Mouse (Mus musculus): ENCODE measurements at regions not wholly inside any gene's neighbourhood (a gene's known extent, or its start where the extent isn't known, plus 50 kb on each side); places are given as distances from the start of the nearest gene placed in this dataset.

GRCm38 (mm10) chr10:25619702-25620101, 83.6 kb upstream of the Smlr1 start:
- Histone ChIP-seq H3K9me3 (ENCODE audit: control insufficient read depth) (no peaks in the 10 kb centered on the region), H3K27ac (ENCODE audit: low read depth, low read length) (no peak overlapping the region), H3K27me3 (replicated peaks; ENCODE audit: control insufficient read depth, insufficient read depth, low read length) (no peaks in the 10 kb centered on the region), H3K4me1 (replicated peaks; ENCODE audit: control insufficient read depth, insufficient read depth, low read length) (no peaks in the 10 kb centered on the region), H3K4me2 (replicated peaks; ENCODE audit: low read depth) (no peak overlapping the region), H3K9ac (ENCODE audit: low read depth, low read length) (no peak overlapping the region), H3K4me3 (ENCODE audit: low read depth, low read length) (no peak overlapping the region), H3K36me3 (ENCODE audit: control insufficient read depth, insufficient read depth) (no peaks in the 10 kb centered on the region)
- ATAC-seq: no peak
- TF ChIP-seq CTCF (IDR thresholded peaks at IDR 0.05; ENCODE audit: low read depth): no peak
- WGBS: 89% methylated on average over 2 of the region's 2 CpGs

GRCm38 (mm10) chr10:25601471-25601870, 65.4 kb upstream of the Smlr1 start:
- Histone ChIP-seq H3K36me3 (ENCODE audit: control insufficient read depth, insufficient read depth) (no peaks in the 10 kb centered on the region), H3K9ac (ENCODE audit: low read depth, low read length) (no peak overlapping the region), H3K4me3 (ENCODE audit: low read depth, low read length) (no peak overlapping the region), H3K27me3 (replicated peaks; ENCODE audit: control insufficient read depth, insufficient read depth, low read length) (no peaks in the 10 kb centered on the region), H3K27ac (ENCODE audit: low read depth, low read length) (no peak overlapping the region), H3K9me3 (ENCODE audit: control insufficient read depth) (no peaks in the 10 kb centered on the region), H3K4me1 (replicated peaks; ENCODE audit: control insufficient read depth, insufficient read depth, low read length) (no peaks in the 10 kb centered on the region), H3K4me2 (replicated peaks; ENCODE audit: low read depth) (no peak overlapping the region)
- ATAC-seq: no peak
- no peak for TF ChIP-seq CTCF (IDR thresholded peaks at IDR 0.05; ENCODE audit: low read depth)
- 92% methylated on average over 2 of the region's 2 CpGs for WGBS

- no peak for ATAC-seq
- Histone ChIP-seq H3K9me3 (ENCODE audit: control insufficient read depth) (no peaks in the 10 kb centered on the region), H3K4me2 (replicated peaks; ENCODE audit: low read depth) (no peak overlapping the region), H3K4me3 (ENCODE audit: low read depth, low read length) (no peak overlapping the region), H3K9ac (ENCODE audit: low read depth, low read length) (no peak overlapping the region), H3K27ac (ENCODE audit: low read depth, low read length) (no peak overlapping the region), H3K36me3 (ENCODE audit: control insufficient read depth, insufficient read depth) (no peaks in the 10 kb centered on the region), H3K4me1 (replicated peaks; ENCODE audit: control insufficient read depth, insufficient read depth, low read length) (no peaks in the 10 kb centered on the region), H3K27me3 (replicated peaks; ENCODE audit: control insufficient read depth, insufficient read depth, low read length) (no peaks in the 10 kb centered on the region)
- 76% methylated on average over 2 of the region's 2 CpGs for WGBS
- no peak for TF ChIP-seq CTCF (IDR thresholded peaks at IDR 0.05; ENCODE audit: low read depth)
These were observed 53.2 kb upstream of the Smlr1 start for GRCm38 (mm10) chr10:25589316-25589645.

DNA sequence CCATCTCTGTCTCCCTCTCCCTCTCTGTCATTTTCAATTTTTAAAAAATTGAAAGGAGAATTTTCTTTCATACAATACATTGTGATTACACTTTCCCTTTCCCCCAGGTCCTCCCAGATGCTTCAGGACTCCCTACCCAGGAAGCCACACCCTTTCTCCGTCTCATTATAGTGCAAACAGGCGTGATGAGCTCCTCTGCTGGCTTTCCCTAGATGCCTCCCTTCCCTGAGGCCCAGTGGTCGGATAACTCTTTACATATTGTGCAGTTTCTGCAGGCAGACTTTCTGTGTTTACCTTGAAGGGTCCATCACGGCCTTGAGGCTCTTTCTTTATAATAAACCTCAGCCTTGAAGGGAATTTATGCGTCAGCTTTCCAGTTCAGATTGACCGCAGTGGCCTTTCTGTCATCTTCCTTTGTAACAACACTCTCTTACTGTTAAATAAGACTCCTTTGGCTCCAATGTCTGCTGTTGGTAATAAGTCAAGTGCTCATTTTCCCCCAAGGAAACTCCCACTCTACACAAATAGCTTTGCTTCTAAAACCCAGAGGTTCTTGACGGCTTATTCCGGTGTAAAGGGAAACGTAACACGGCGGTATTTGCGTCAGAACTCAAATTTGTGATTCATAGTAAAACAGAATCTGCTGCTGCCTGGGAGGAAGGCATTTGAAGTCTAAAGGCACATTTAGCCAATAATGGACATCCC, 52.7 kb upstream of the Smlr1 start:
- ATAC-seq: no peak
- H3K36me3 ChIP-seq (ENCODE audit: control insufficient read depth, insufficient read depth): no peaks in the 10 kb centered on the region
- H3K4me3 ChIP-seq (ENCODE audit: low read depth, low read length): no peak overlapping the region
- no peak overlapping the region for H3K27ac ChIP-seq (ENCODE audit: low read depth, low read length)
- no peaks in the 10 kb centered on the region for H3K4me1 ChIP-seq (replicated peaks; ENCODE audit: control insufficient read depth, insufficient read depth, low read length)
- no peak overlapping the region for H3K4me2 ChIP-seq (replicated peaks; ENCODE audit: low read depth)
- H3K27me3 ChIP-seq (replicated peaks; ENCODE audit: control insufficient read depth, insufficient read depth, low read length): no peaks in the 10 kb centered on the region
- no peak for TF ChIP-seq CTCF (IDR thresholded peaks at IDR 0.05; ENCODE audit: low read depth)
- 67% methylated on average over 12 of the region's 12 CpGs for WGBS
- H3K9ac ChIP-seq (ENCODE audit: low read depth, low read length): no peak overlapping the region
- H3K9me3 ChIP-seq (ENCODE audit: control insufficient read depth): no peaks in the 10 kb centered on the region
